Mouse (Mus musculus) heart, postnatal 0 days (tissue): ENCODE measurements around the gene Rsc1a1. TPM values are rescaled to one million over a fixed set of nuclear protein-coding genes. Genes with fewer than 3 reads are reported as not detected.

ENCODE experiments used
- ATAC-seq: fragments of 200-750 bp; cut with Nextera tagmentation; 2 replicates; pipeline ENCODE4 v1.8.0; 2017; ENCODE audit warnings: low read depth, moderate number of reproducible peaks, moderate library complexity; ENCODE audit not compliant: insufficient read depth
- DNase-seq: peaks from one replicate; pipeline ENCODE4 v3.0.0-alpha.2; 2016; ENCODE audit warnings: low spot score
- H3K27ac ChIP-seq: fragments of 300-500 bp; sonication (generic); 2 replicates; pipeline ENCODE4 v1.5.1; 2014; ENCODE audit warnings: low read depth, mild to moderate bottlenecking
- H3K27me3 ChIP-seq: fragments of 300-500 bp; sonication (generic); 2 replicates; pipeline ENCODE4 v1.6.1; 2014; ENCODE audit warnings: low read length, mixed read lengths; ENCODE audit not compliant: control insufficient read depth, insufficient read depth
- H3K36me3 ChIP-seq: fragments of 300-500 bp; sonication (generic); replicated peaks from 2 replicates; pipeline ENCODE4 v1.6.1; 2014; ENCODE audit warnings: low read length, mixed read lengths; ENCODE audit not compliant: control insufficient read depth, insufficient read depth
- H3K4me1 ChIP-seq: fragments of 300-500 bp; sonication (generic); 2 replicates; pipeline ENCODE4 v1.6.1; 2014; ENCODE audit warnings: antibody characterized with exemption; ENCODE audit not compliant: control insufficient read depth, insufficient read depth
- H3K4me2 ChIP-seq: fragments of 300-500 bp; sonication (generic); 2 replicates; pipeline ENCODE4 v1.6.1; 2014; ENCODE audit warnings: low read depth, mild to moderate bottlenecking, low read length, moderate library complexity
- H3K4me3 ChIP-seq: fragments of 300-500 bp; sonication (generic); 2 replicates; pipeline ENCODE4 v1.5.1; 2014; ENCODE audit warnings: low read depth, low read length
- H3K9ac ChIP-seq: fragments of 300-500 bp; sonication (generic); replicated peaks from 2 replicates; pipeline ENCODE4 v1.6.1; 2014; ENCODE audit warnings: low read depth, low read length, mixed read lengths
- H3K9me3 ChIP-seq: fragments of 300-500 bp; sonication (generic); replicated peaks from 2 replicates; pipeline ENCODE4 v1.6.1; 2016; ENCODE audit warnings: low read length; ENCODE audit not compliant: control insufficient read depth
- CTCF ChIP-seq: IDR thresholded peaks from 2 replicates; pipeline ENCODE4 v1.5.1; 2016; ENCODE audit warnings: antibody characterized with exemption, control low read depth, low read depth
- EP300 ChIP-seq: IDR thresholded peaks from 2 replicates; pipeline ENCODE4 v1.6.1; 2016; ENCODE audit warnings: antibody characterized with exemption, low read depth
- WGBS: fragments of 180-500 bp; shearing (Covaris S2); extraction: QIAGEN DNeasy Blood & Tissue Kit; methylation state at CpG from one replicate; pipeline ENCODE4 v1.1.7; 2014; 5-methylcytosine and 5-hydroxymethylcytosine counted together
- polyA plus RNA-seq: library from polyadenylated mRNA; unstranded; fragments of >200 nt; fragmentation: Nextera tagmentation; extraction: Ambion mirVana; gene quantifications from 2 replicates; pipeline ENCODE4 v1.2.1, GENCODE M21; 2015
- total RNA-seq: library from RNA; depleted of rRNA; stranded (reverse); fragments of >200 nt; gene quantifications from 2 replicates; pipeline ENCODE4 v1.2.3, GENCODE M21; 2014; ENCODE audit warnings: low replicate concordance

Rsc1a1 gene
- total and polyA plus RNA-seq, 2 experiments from 2014 or later = 11.9 TPM; not detected in 1

DNA sequence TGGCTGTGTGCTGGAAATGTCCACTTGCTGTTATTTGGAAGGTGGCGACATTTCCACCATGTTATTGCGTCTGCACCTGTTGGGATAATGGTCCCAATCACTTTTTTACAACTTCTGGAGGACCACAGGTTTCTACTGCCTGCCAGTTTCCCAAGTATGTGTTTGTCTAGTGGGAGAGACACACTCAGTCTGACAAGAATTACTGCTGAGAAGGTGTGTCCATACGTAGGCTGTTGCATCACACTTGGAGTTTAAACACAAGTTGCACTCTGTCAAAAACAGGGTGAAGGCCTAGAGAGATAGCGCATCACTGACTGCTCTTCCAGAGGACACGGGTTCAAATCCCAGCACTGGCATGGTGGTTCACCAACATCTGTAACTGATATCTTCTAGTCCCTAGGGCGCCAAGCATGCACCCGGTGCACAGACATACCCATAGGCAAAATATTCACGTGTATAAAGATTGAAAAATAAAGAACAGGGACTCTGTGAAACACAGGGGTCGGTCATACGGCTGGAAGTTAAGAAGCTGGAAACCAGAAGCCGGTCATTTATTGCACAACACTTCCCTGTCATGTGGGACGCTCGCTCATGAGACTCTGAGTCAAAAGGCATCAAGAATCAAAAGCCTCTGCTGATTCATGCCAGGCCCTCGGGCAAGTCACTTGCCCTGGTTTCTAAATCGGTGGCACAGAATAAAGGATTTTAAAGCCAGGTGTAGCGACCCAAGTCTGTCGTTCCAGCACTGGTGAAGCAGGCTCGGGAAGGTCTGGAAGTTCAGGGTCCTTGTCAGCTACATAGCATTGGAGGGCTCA, 15.3 kb downstream of the Rsc1a1 start:
- H3K4me2 ChIP-seq = no peak overlapping the region
- H3K27me3 ChIP-seq = no peaks in the 10 kb centered on the region
- H3K4me1 ChIP-seq = 0 out of 2 replicates have a peak, but pooled peaks cover under 1% of the 10 kb centered on the region
- no peaks in the 10 kb centered on the region for H3K36me3 ChIP-seq
- H3K9ac ChIP-seq = no peak overlapping the region
- 84% methylated on average over 18 of the region's 18 CpGs for WGBS
- H3K9me3 ChIP-seq = no peaks in the 10 kb centered on the region
- H3K27ac ChIP-seq = no peak overlapping the region
- TF ChIP-seq CTCF (no peak), EP300 (no peak)
- ATAC-seq (no peak), DNase-seq (no peak)
- no peak overlapping the region for H3K4me3 ChIP-seq

DNA sequence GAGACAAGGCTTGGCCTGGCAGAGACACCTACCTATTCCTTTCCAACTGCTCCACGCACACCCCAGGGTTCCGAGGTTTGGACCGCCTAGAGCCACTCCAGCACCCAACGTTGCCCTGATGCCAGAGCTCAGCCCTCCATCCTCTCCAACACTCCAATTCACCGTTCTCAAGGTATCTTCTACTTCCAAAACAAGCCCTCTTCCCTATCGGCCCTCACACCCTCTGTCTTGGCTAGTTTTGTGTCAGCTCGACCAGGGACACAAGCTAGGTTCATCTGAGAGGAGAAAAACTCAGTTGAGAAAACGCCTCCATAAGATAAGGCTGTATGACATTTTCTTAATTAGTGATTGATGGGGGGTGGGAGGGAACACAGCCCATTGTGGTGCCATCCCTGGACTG, 20.6 kb downstream of the Rsc1a1 start, which contains the start of gene Plekhm2:
Gene Plekhm2 (minus strand): TSS at position 101 of the 400 bp plus-strand sequence.
- H3K36me3 ChIP-seq = peaks cover 13% of the 10 kb centered on the region
- peak within 1 kb of the TSS; percentile 93 for H3K27ac ChIP-seq
- TF ChIP-seq CTCF (no peak), EP300 (no peak)
- DNase-seq (no peak), ATAC-seq (no peak)
- H3K4me2 ChIP-seq = peak within 1 kb of the TSS; percentile 87
- peak within 1 kb of the TSS; percentile 86 for H3K4me3 ChIP-seq
- peaks cover 14% of the 10 kb centered on the region; the same call in 1 of the 2 replicates for H3K4me1 ChIP-seq
- peak within 1 kb of the TSS; percentile 91 for H3K9ac ChIP-seq
- WGBS = 43% methylated on average over 8 of the region's 8 CpGs
- H3K27me3 ChIP-seq = no peaks in the 10 kb centered on the region
- no peaks in the 10 kb centered on the region for H3K9me3 ChIP-seq

DNA sequence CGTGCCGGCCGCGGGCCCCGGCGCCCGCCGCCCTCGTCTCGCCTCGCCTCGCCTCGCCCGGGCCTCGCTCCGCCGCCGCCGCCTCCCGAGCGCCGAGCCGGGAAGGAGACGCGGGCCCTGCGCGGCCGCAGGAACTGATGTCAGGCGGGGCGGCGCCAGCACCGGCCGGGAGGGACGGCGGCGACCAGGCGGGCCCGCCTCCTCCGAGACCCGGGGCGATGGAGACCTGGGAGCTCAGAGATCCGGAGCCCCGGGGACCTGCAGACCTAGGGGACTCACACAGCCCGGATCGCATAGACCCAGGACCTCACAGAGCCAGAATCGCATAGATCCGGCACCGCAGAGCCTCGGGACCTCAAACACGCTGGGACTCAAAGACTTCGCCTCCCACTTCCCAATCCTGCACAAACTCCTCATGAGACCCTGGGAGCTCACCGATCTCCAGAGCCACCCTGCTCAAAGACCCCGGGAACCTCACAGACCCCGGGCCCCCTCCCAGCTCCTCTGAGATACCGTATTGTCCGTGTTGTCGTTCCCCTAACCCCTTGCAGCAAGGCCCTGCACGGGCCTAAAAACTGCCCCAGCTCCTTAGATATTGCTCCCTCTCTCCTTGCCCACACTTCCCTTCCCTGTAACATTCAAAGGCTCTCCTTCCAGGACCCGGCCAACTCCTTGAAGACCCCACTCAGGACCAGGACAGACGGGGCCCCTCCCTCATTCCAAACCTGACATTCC, 21.2 kb downstream of the Rsc1a1 start:
- H3K36me3 ChIP-seq = peaks cover 19% of the 10 kb centered on the region
- WGBS = under 1% methylated on average over 59 of the region's 60 CpGs
- no peaks in the 10 kb centered on the region for H3K27me3 ChIP-seq
- H3K9me3 ChIP-seq = no peaks in the 10 kb centered on the region
- peak overlapping the region; percentile 93 for H3K27ac ChIP-seq
- peaks cover 14% of the 10 kb centered on the region; the same call in 1 of the 2 replicates for H3K4me1 ChIP-seq
- TF ChIP-seq CTCF (no peak), EP300 (no peak)
- peak overlapping the region; percentile 91 for H3K9ac ChIP-seq
- H3K4me2 ChIP-seq = peak overlapping the region; percentile 87
- peak; percentile 86 for ATAC-seq
- peak overlapping the region; percentile 86 for H3K4me3 ChIP-seq
- DNase-seq = peak; percentile 74

- WGBS = 3% methylated on average over 40 of the region's 47 CpGs
- peak overlapping the region; percentile 91 for H3K9ac ChIP-seq
- H3K36me3 ChIP-seq = peaks cover 25% of the 10 kb centered on the region
- peak overlapping the region; percentile 86 for H3K4me3 ChIP-seq
- DNase-seq = no peak
- H3K27ac ChIP-seq = peak overlapping the region; percentile 93
- no peaks in the 10 kb centered on the region for H3K9me3 ChIP-seq
- H3K4me2 ChIP-seq = peak overlapping the region; percentile 87
- no peaks in the 10 kb centered on the region for H3K27me3 ChIP-seq
- TF ChIP-seq EP300 = no peak
- TF ChIP-seq CTCF = no peak
- H3K4me1 ChIP-seq = peaks cover 14% of the 10 kb centered on the region; the same call in 1 of the 2 replicates
- ATAC-seq = peak; percentile 68; the same call in 1 of the 2 replicates
Observed at GRCm38 (mm10) chr4:141663122-141663931, 22.1 kb downstream of the Rsc1a1 start.

DNA sequence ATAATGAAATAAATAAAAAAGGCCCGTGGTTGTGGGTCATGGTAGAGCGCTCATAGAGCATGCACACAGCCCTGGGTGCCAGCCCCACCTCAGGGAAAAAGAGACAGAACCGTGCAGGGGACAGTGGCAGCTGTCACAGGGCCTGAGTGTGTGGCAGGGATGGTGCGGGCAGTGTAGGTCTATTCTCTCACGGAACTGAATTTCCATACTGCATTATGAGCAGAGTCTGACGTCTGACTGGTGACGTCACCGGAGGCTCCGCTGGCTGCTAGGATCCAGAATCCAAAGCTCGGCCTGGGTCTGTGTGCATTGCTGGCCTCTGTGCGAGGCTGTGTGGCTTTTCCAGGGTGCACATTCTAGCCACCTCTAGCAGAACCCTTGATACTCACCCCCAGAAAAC, 24.5 kb downstream of the Rsc1a1 start:
- H3K4me1 ChIP-seq = peaks cover 24% of the 10 kb centered on the region; the same call in 1 of the 2 replicates
- H3K4me2 ChIP-seq = no peak overlapping the region
- H3K4me3 ChIP-seq = no peak overlapping the region
- no peaks in the 10 kb centered on the region for H3K9me3 ChIP-seq
- H3K36me3 ChIP-seq = peaks cover 30% of the 10 kb centered on the region
- no peak overlapping the region for H3K27ac ChIP-seq
- H3K9ac ChIP-seq = no peak overlapping the region
- 91% methylated on average over 11 of the region's 11 CpGs for WGBS
- no peak for ATAC-seq
- H3K27me3 ChIP-seq = no peaks in the 10 kb centered on the region
- TF ChIP-seq EP300 (no peak), CTCF (no peak)
- DNase-seq = no peak
